Mouse (Mus musculus) ZHBTc4 (cell line): ENCODE results near the gene Rab40b.
"Not testable (repeated sequence)": the region's sequence is repeated elsewhere in the genome, so short reads cannot be mapped to it uniquely, and the experiment has no call there.

ENCODE experiments used
- DNase-seq: peaks from one replicate; pipeline ENCODE4 v3.0.0-alpha.2; 2011; ENCODE audit warnings: low read depth, low spot score

The Rab40b gene

GRCm38 (mm10) chr11:121368731-121369130 lies 19.3 kb downstream of the Rab40b start:
- DNase-seq, result no peak

- DNase-seq, result no peak
Observed at GRCm38 (mm10) chr11:121367170-121367707, 20.8 kb downstream of the Rab40b start.

GRCm38 (mm10) chr11:121362212-121362611 lies 25.8 kb downstream of the Rab40b start:
- DNase-seq, result peak; percentile 13

GRCm38 (mm10) chr11:121354091-121354707 lies 33.9 kb downstream of the Rab40b start, which contains the start of gene Wdr45b:
Gene Wdr45b (minus strand): TSS chr11:121354445.
- DNase-seq, result peak; percentile 99

GRCm38 (mm10) chr11:121353326-121354090 lies 34.5 kb downstream of the Rab40b start:
- DNase-seq, result peak; percentile 57

GRCm38 (mm10) chr11:121348727-121349126 lies 39.3 kb downstream of the Rab40b start:
- DNase-seq, result not testable (repeated sequence)

GRCm38 (mm10) chr11:121348166-121348565 lies 39.9 kb downstream of the Rab40b start:
- DNase-seq, result no peak

- no peak for DNase-seq
Observed at GRCm38 (mm10) chr11:121347036-121347435, 41.0 kb downstream of the Rab40b start.

GRCm38 (mm10) chr11:121342423-121342822 lies 45.6 kb downstream of the Rab40b start:
- DNase-seq, result not testable (repeated sequence)

GRCm38 (mm10) chr11:121340287-121340686 lies 47.8 kb downstream of the Rab40b start:
- DNase-seq, result no peak

- DNase-seq, result no peak
Observed at GRCm38 (mm10) chr11:121339647-121340046, 48.4 kb downstream of the Rab40b start.

GRCm38 (mm10) chr11:121331641-121332040 lies 56.4 kb downstream of the Rab40b start:
- no peak for DNase-seq

GRCm38 (mm10) chr11:121328619-121329018 lies 59.4 kb downstream of the Rab40b start:
- DNase-seq, result no peak

- DNase-seq, result no peak
Observed at GRCm38 (mm10) chr11:121328206-121328605, 59.8 kb downstream of the Rab40b start.

GRCm38 (mm10) chr11:121326681-121327080 lies 61.4 kb downstream of the Rab40b start:
- no peak for DNase-seq

- no peak for DNase-seq
Observed at GRCm38 (mm10) chr11:121326034-121326433, 62.0 kb downstream of the Rab40b start.

GRCm38 (mm10) chr11:121307712-121308111 lies 80.3 kb downstream of the Rab40b start:
- not testable (repeated sequence) for DNase-seq

GRCm38 (mm10) chr11:121306608-121307007 lies 81.4 kb downstream of the Rab40b start:
- DNase-seq, result no peak
